ENCODE assay signal across 8 mouse cellular contexts in genomic region chr2:152789591-152789999, GRCm38 (mm10). TPM values are rescaled to one million over a fixed set of nuclear protein-coding genes. Genes with fewer than 3 reads are reported as not detected.
A peak's percentile ranks its signal among the peaks of the same experiment; 100 is the strongest.
DNase-seq lines count a peak whose midpoint lies in the region; ATAC-seq and TF ChIP-seq lines count a peak whose summit lies in the region.

No protein-coding gene starts in this region.

- WGBS in hindbrain, embryonic 13.5 days, result 60% methylated on average over 4 of the region's 4 CpGs
- WGBS in liver, postnatal 0 days (ENCODE audit: insufficient replicate concordance), result 13% methylated on average over 4 of the region's 4 CpGs

- peaks cover 7% of the 10 kb centered on the region for H3K36me3 ChIP-seq in hindbrain, embryonic 13.5 days
- peaks cover 23% of the 10 kb centered on the region for H3K36me3 ChIP-seq in liver, postnatal 0 days (replicated peaks; ENCODE audit: insufficient read depth, low read length)

- H3K27me3 ChIP-seq in hindbrain, embryonic 13.5 days, result no peaks in the 10 kb centered on the region
- H3K27me3 ChIP-seq in liver, postnatal 0 days (ENCODE audit: insufficient read depth, low read length), result no peaks in the 10 kb centered on the region

- no peak overlapping the region for H3K4me2 ChIP-seq in hindbrain, embryonic 13.5 days
- peak overlapping the region; percentile 75 for H3K4me2 ChIP-seq in liver, postnatal 0 days (ENCODE audit: low read depth, low read length)

- peak; percentile 97 for TF ChIP-seq EP300 in liver, postnatal 0 days (IDR thresholded peaks at IDR 0.05; ENCODE audit: low read depth)

- no peak overlapping the region for H3K9ac ChIP-seq in hindbrain, embryonic 13.5 days
- H3K9ac ChIP-seq in liver, postnatal 0 days (replicated peaks), result peak overlapping the region; percentile 74

- peak overlapping the region; percentile 41 for H3K27ac ChIP-seq in hindbrain, embryonic 13.5 days
- peak overlapping the region; percentile 99 for H3K27ac ChIP-seq in liver, postnatal 0 days (ENCODE audit: low read depth)

- peak; percentile 28 for DNase-seq in gastrocnemius, adult 18-20 months (ENCODE audit: low spot score)
- no peak for DNase-seq in gastrocnemius, postnatal 10 days
- DNase-seq in embryo, embryonic 11 days, result peak; percentile 44
- DNase-seq in liver, postnatal 0 days, result peak; percentile 81
- peak; percentile 68 for DNase-seq in spleen, adult 12 weeks (ENCODE audit: low spot score)
- no peak for DNase-seq in ovary, postnatal 14 days (ENCODE audit: low spot score)

- H3K4me3 ChIP-seq in hindbrain, embryonic 13.5 days, result no peak overlapping the region
- H3K4me3 ChIP-seq in liver, postnatal 0 days (ENCODE audit: low read depth, low read length), result peak overlapping the region; percentile 28

- no peak for TF ChIP-seq CTCF in liver, postnatal 0 days (IDR thresholded peaks at IDR 0.05; ENCODE audit: low read depth)

- ATAC-seq in hindbrain, embryonic 13.5 days (ENCODE audit: low FRiP score), result no peak
- peak; percentile 87 for ATAC-seq in liver, postnatal 0 days
- no peak for ATAC-seq in cerebellum, adult (ENCODE audit: insufficient number of reproducible peaks, low FRiP score, low TSS enrichment)

- H3K4me1 ChIP-seq in hindbrain, embryonic 13.5 days (replicated peaks), result peaks cover 40% of the 10 kb centered on the region
- H3K4me1 ChIP-seq in liver, postnatal 0 days (ENCODE audit: insufficient read depth), result peaks cover 99% of the 10 kb centered on the region

- H3K9me3 ChIP-seq in hindbrain, embryonic 13.5 days, result no peaks in the 10 kb centered on the region
- H3K9me3 ChIP-seq in liver, postnatal 0 days (ENCODE audit: low read length), result no peaks in the 10 kb centered on the region

RNA-seq across cellular contexts. Expression of gene Cox4i2, which starts 35.6 kb away (rescaled TPM):
- 1 to 10 TPM; 2.6 to 3.5 TPM for total RNA-seq in gastrocnemius, adult 18-20 months (2021)
- total RNA-seq in gastrocnemius, postnatal 10 days (2021), result 1 to 10 TPM; 5.6 to 6.9 TPM
- polyA plus RNA-seq in hindbrain, embryonic 13.5 days (2015; fragmentation: Nextera tagmentation; extraction: Ambion mirVana), result 4.6 and 5.4 TPM in 2 replicates
- polyA plus RNA-seq in liver, postnatal 0 days (2015; fragmentation: Nextera tagmentation; extraction: Ambion mirVana), result 0.56 and 1.0 TPM in 2 replicates

RNA-seq across cellular contexts. Expression of gene Bcl2l1, which starts 41.9 kb away (rescaled TPM):
- 10 to 100 TPM; 20.6 to 30.6 TPM for total RNA-seq in gastrocnemius, adult 18-20 months (2021)
- 10 to 100 TPM; 19.6 to 21.4 TPM for total RNA-seq in gastrocnemius, postnatal 10 days (2021)
- 173 and 179 TPM in 2 replicates for polyA plus RNA-seq in hindbrain, embryonic 13.5 days (2015; fragmentation: Nextera tagmentation; extraction: Ambion mirVana)
- 84.2 and 84.4 TPM in 2 replicates for polyA plus RNA-seq in liver, postnatal 0 days (2015; fragmentation: Nextera tagmentation; extraction: Ambion mirVana)

RNA-seq across cellular contexts. Expression of gene Id1, which starts 53.5 kb away (rescaled TPM):
- total RNA-seq in gastrocnemius, adult 18-20 months (2021), result 10 to 100 TPM; 16.0 to 28.5 TPM
- 10 to 100 TPM; 17.6 to 21.1 TPM for total RNA-seq in gastrocnemius, postnatal 10 days (2021)
- 68.7 and 87.0 TPM in 2 replicates for polyA plus RNA-seq in hindbrain, embryonic 13.5 days (2015; fragmentation: Nextera tagmentation; extraction: Ambion mirVana)
- polyA plus RNA-seq in liver, postnatal 0 days (2015; fragmentation: Nextera tagmentation; extraction: Ambion mirVana), result 39.7 and 40.4 TPM in 2 replicates

RNA-seq across cellular contexts. Expression of gene Tpx2, which starts 58.2 kb away (rescaled TPM):
- 1 to 10 TPM; 1.6 to 5.3 TPM for total RNA-seq in gastrocnemius, adult 18-20 months (2021)
- total RNA-seq in gastrocnemius, postnatal 10 days (2021), result 10 to 100 TPM; 10.4 to 12.8 TPM
- polyA plus RNA-seq in hindbrain, embryonic 13.5 days (2015; fragmentation: Nextera tagmentation; extraction: Ambion mirVana), result 21.9 and 24.8 TPM in 2 replicates
- 20.7 and 25.8 TPM in 2 replicates for polyA plus RNA-seq in liver, postnatal 0 days (2015; fragmentation: Nextera tagmentation; extraction: Ambion mirVana)

Comparison
In these comparisons a context has a peak if more than half of its experiments do, and no peak if none do; other contexts are left out.
1. DNase-seq: peak in gastrocnemius, adult 18-20 months (single experiment), embryo, embryonic 11 days (single experiment), liver, postnatal 0 days (single experiment) and spleen, adult 12 weeks (single experiment); none in gastrocnemius, postnatal 10 days (single experiment) and ovary, postnatal 14 days (single experiment).